Mouse (Mus musculus) E14TG2a.4 (cell line): ENCODE results near the gene Ifnar1.

Experiments used
- H3K27me3 ChIP-seq: 2 replicates; pipeline ENCODE4 v1.6.1; 2014; ENCODE audit warnings: low read length, control low read depth; ENCODE audit not compliant: insufficient read depth
- H3K36me3 ChIP-seq: 2 replicates; pipeline ENCODE4 v1.6.1; 2014; ENCODE audit warnings: low read length, control low read depth; ENCODE audit not compliant: insufficient read depth
- H3K4me1 ChIP-seq: replicated peaks from 2 replicates; pipeline ENCODE4 v1.6.1; 2014; ENCODE audit warnings: low read depth, low read length, control low read depth
- H3K4me3 ChIP-seq: replicated peaks from 2 replicates; pipeline ENCODE4 v1.5.1; 2014; ENCODE audit warnings: mild to moderate bottlenecking, low read length
- H3K9me3 ChIP-seq: 2 replicates; pipeline ENCODE4 v1.6.1; 2014; ENCODE audit warnings: low read length, control low read depth
- CTCF ChIP-seq: conservative IDR thresholded peaks from 2 replicates; pipeline ENCODE4 v1.5.1; 2014; ENCODE audit warnings: low read length
- NANOG ChIP-seq: IDR thresholded peaks from 2 replicates; pipeline ENCODE4 v1.6.1; 2014; ENCODE audit warnings: borderline replicate concordance, low read length, mixed read lengths
- POU5F1 ChIP-seq: IDR thresholded peaks from 2 replicates; pipeline ENCODE4 v1.6.1; 2014; ENCODE audit warnings: low read length, borderline replicate concordance

Ifnar1 gene

GRCm38 (mm10) chr16:91553625-91554024, 68.6 kb downstream of the Ifnar1 start:
- Histone ChIP-seq H3K27me3 (peaks cover 10% of the 10 kb centered on the region; the same call in 1 of the 2 replicates), H3K4me1 (peaks cover 88% of the 10 kb centered on the region), H3K36me3 (no peaks in the 10 kb centered on the region), H3K4me3 (0 out of 2 replicates have a peak overlapping the region, but pooled peaks have one; percentile 10), H3K9me3 (no peaks in the 10 kb centered on the region)
- no peak for TF ChIP-seq POU5F1
- no peak for TF ChIP-seq CTCF
- no peak for TF ChIP-seq NANOG

- peaks cover 73% of the 10 kb centered on the region for H3K4me1 ChIP-seq
- peaks cover 5% of the 10 kb centered on the region; the same call in 1 of the 2 replicates for H3K36me3 ChIP-seq
Measured at GRCm38 (mm10) chr16:91555017-91555605, 70.1 kb downstream of the Ifnar1 start.

GRCm38 (mm10) chr16:91556659-91557058, 71.6 kb downstream of the Ifnar1 start:
- peaks cover 70% of the 10 kb centered on the region for H3K4me1 ChIP-seq
- TF ChIP-seq POU5F1 (no peak), CTCF (no peak), NANOG (no peak)

More at GRCm38 (mm10) chr16:91555017-91555605, 70.1 kb downstream of the Ifnar1 start:
- TF ChIP-seq NANOG, result peak; percentile 22; the same call in 1 of the 2 replicates
- no peak for TF ChIP-seq POU5F1
- TF ChIP-seq CTCF, result no peak
- peaks cover 10% of the 10 kb centered on the region; the same call in 1 of the 2 replicates for H3K27me3 ChIP-seq
- no peaks in the 10 kb centered on the region for H3K9me3 ChIP-seq
- H3K4me3 ChIP-seq, result peak overlapping the region; percentile 17; the same call in 1 of the 2 replicates

More at GRCm38 (mm10) chr16:91556659-91557058, 71.6 kb downstream of the Ifnar1 start:
- Histone ChIP-seq H3K9me3 (no peaks in the 10 kb centered on the region), H3K4me3 (no peak overlapping the region), H3K27me3 (peaks cover 5% of the 10 kb centered on the region; the same call in 1 of the 2 replicates), H3K36me3 (peaks cover 5% of the 10 kb centered on the region; the same call in 1 of the 2 replicates)
